Mouse (Mus musculus) ES-CJ7 (cell line): ENCODE measurements around the gene Xntrpc.
"Not testable (repeated sequence)": the region's sequence is repeated elsewhere in the genome, so short reads cannot be mapped to it uniquely, and the experiment has no call there.

Source experiments
- DNase-seq: peaks from one replicate; pipeline ENCODE4 v3.0.0; 2011; ENCODE audit warnings: low read depth, low spot score

Gene Xntrpc

DNA sequence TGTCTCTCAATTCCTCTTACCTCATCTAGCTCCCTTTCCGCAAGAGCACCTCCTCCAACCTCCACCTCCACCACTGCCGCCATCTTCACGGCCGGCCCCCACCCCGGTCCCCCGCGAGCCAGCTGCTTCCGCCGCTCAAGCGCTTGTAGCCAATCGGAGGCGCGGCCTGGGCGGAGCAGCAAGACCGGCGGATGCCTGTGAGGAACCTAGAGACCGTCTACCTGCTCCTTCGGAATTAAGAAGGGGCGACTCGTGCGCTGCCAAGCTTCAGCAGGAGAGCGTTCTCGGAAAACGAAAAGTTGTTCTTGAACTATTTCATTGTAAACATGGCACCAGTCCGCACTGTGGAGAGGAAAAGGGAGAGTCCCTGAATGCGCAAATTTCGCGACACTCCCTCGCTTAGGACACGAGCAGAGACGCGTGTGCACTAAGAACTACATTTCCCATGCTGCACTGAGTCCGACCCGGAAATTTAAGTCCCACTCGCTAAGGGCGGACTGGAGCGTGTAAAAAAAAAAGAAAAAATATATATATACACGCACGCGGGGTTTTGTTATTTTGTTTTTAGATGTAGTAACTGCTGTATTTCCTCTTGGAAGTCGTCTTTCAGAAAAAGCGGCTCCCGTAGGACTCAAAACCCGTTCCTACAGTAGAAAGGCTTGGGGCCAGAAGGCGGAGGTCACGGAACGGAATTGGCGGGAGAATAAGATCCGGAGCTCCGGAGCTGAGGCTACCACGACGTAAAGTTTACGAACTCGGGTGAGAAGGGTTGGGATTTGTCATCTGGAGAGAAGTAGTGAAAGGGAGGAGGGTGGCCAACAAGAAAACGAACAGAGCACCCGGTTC lies at the start of gene Xntrpc, which contains the start of the genes Rnf121 and Xndc1:
Xntrpc (plus strand) TSS at position 668 of the 846 bp plus-strand sequence.
Rnf121 (minus strand) TSS at position 424 of the 846 bp plus-strand sequence.
Xndc1 (plus strand) TSS at position 466 of the 846 bp plus-strand sequence.
- DNase-seq: peak; percentile 94

DNA sequence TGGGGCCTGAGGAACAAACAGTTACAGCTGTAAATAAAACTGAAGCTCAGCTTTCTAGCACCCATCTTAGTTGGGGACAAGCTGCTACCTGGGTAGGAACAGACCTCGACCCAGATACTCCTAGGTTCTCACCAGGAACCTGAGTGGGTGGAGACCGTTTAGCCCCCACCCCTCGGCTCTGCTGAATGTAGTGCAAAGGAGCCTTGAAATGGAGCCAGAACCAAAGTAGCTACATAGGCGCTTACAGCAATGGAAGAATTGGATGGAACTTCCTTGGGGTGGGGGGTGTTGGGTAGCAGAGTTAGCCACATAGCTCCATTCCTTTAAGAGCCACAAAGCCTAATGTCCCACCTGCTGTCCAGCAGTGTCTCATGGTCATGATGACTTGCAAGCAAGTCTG lies 48.6 kb upstream of the Xntrpc start:
- no peak for DNase-seq

DNA sequence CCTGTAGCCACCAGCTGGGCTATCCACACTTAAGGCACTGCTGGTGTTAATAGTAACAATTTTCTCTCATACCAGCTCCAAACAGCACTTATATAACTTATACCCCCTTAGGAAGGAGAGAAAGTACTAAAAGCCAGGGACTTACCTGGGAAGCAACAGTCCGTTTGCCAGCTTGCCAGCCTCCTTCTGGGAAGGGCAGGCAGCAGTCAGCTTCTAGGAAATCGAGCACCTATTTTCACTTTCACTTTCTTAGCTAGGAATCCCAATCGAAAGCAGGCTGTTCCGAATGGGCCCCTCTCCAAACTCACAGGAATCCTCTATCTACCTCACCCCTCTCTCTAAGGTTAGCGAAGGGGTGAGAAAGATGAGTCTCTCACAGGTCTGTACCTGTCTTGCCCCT lies 48.1 kb upstream of the Xntrpc start:
- DNase-seq: no peak

DNA sequence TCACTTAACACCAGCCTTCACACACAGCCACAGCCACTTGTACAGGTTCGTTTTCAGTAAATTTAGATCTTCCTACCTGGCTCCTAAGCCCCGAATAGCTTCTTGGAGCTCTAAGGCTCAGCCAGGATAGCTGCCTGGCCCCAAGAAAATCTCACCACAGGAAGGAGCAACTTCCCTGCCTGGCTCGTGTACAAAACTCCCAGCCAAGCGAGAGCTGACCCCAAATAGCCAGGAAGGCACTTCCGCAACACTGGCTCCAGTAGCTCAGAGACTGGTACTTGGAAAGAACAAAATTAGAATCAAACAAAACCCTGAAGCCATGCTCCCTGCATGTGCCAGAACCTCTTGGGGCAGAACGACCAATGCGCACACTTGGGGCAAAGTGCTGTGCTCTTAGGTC lies 47.5 kb upstream of the Xntrpc start:
- no peak for DNase-seq

DNA sequence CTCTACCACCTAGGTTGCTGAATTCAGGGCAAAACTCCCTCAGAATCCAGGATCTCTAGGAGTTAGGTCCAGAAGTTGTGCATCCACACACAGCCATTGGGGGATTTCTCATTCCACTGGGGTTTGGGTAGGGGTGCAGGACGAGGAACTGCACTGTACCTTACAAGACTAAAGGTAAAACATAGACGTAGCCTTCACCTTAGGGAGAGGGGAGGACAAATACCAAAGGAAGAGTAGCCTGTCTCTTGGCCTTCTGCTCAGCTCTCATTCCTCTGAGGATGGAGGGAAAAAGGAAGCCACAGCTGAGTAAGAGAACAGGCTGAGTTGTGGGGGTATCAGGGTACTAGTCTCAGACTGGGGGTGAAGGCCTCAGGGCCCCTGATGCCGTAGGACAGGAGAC lies 46.9 kb upstream of the Xntrpc start, which contains the start of gene Il18bp:
Il18bp (minus strand) TSS at position 101 of the 400 bp plus-strand sequence.
- DNase-seq: no peak

DNA sequence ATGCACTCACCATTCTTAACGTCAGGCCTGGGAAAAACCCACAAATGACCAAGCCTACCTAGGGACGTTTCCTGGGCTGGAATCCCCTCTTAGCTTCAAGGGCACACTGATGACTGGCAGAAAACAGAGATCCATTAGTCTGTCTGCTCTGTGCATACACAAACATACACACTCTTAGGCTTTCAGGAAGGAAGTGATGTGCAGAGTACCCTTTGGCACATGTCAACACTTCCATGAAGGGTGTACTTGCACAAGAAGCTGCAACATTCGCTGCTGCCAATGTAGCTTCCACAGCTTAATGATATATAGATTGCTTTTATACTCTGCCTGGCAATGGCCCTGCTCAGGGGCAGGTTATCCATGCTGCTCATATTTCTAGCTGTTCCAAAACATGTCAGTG lies 46.2 kb upstream of the Xntrpc start:
- no peak for DNase-seq

DNA sequence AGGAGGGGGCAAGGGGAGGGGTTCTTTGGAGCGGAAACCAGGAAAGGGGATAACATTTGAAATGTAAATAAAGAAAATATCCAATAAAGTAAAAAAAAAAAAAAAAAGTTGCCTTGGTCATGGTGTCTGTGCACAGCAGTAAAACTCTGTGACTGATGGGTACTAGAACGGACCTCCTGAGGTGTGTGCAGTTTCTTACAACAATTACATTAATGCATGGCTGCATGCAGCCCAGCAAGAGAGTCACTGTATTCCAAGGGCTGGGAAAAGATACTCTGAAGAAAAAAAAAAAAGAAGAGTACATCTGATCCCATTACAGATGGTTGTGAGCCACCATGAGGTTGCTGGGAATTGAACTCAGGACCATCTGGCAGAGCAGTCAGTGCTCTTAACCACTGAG lies 44.6 kb upstream of the Xntrpc start:
- not testable (repeated sequence) for DNase-seq

DNA sequence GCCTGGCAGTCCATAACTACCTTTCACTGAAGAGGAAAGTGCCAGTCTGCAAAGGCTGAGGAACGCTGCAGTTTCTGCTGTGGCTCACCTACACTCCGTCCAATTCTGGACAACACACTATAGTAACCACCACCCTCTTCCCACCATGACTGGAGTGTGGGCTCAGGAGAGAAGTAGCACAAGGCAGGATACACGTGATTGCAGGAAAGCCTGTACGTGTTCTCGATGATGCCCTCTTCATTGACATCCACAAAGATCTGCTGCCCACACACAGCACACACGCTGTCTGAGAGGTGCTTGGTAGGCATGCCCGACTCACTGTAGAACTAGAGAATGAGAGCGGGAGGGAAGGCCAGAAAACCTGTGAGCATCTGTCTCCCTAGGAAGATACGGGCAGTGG lies 41.7 kb upstream of the Xntrpc start:
- no peak for DNase-seq

DNA sequence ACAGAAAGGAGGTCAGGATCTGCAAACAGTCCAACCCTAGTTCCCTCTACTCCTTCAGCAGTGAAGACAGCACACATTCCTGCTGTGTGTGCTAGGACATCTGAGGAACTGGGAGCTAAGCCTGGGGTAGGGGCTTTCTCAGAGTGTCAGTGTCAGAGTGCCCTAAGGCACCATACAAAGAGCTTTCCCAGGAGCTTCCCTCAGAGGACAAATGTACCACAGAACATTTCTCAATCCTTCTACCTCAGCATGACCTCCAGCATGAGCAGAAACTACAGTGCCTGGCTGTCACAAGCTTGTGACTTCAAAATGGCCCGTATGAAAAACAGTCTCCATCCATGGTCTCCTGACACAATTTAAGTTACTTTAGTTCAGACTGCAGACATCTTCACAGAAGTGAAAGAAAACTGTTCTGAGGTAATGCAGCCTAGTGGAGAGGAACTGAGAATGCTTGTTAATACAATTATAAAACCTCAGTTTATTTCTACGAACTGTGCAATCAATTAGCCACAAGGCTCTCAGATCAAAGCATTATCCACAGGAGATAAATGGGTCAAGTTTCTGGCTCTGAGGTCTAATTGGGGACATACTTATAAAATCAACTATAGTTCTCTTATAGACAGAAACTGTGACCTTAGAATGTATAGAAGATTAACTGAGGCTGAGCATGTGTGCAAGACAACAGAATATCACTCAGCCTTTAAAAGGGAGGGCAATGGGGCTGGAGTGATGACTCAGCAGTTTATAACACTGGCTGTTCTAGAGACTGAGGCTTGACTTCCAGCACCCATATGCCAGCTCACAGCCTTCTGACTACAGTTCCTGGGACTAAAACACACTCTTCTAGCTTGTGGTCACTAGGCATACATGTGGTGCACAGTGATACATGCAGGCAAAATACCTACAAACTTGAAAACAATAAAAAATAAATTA lies 40.1 kb upstream of the Xntrpc start:
- DNase-seq: no peak

DNA sequence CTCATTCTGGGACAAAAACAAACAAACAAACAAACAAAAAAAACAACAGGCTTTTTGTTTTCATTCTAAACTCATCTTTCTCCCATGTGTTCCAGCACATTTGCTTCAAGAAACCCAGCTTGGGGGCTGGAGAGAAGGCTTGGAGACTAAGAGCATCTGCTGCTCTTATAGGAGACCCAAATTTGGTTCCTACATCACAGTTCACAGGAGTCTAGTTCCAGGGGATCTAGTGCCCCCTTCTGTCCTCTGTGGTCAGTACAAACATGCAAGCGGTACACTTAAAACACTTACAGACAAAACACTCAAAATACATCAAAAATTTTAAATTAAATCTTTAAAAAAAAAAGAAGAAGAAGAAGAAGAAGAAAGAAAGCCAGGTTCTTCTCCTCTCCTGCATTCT lies 30.6 kb upstream of the Xntrpc start:
- DNase-seq: peak; percentile 25

DNA sequence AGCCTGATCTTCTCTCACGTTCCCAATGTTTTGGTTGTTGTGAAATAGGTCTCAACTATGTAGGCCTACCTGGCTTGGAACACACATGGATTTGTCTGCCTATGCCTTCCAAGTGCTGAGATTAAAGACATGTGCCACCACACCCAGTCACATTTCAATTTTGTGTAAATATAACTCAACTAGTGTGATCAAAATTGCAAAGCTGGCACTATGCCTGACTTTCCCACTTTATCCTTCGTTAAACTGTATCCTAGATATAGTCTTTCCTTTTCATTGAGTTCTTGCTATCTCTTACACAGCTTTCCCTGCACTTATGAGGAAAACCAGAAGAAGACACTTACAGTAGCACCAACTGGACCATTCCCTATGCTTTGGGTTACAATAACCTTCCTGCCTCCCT lies 30.0 kb upstream of the Xntrpc start:
- DNase-seq: no peak

DNA sequence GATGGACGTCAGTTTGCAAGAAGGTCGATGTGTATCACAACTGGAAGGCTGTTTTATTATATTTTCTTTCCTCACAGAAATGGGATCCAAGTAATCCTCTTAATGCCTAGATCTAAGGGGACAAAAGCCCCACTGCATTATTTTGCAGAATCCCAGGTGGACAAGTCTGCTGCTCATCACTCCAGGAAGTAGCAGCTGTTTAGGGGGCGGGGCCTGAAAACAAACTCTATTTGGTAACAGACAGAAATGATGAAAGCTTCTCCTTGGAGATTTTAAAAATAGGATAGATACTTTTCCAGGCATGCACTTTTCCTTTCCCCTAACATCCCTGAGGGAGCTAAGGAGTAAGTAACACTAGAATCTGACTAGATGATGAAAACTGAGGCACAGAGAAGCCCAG lies 28.2 kb upstream of the Xntrpc start:
- no peak for DNase-seq

DNA sequence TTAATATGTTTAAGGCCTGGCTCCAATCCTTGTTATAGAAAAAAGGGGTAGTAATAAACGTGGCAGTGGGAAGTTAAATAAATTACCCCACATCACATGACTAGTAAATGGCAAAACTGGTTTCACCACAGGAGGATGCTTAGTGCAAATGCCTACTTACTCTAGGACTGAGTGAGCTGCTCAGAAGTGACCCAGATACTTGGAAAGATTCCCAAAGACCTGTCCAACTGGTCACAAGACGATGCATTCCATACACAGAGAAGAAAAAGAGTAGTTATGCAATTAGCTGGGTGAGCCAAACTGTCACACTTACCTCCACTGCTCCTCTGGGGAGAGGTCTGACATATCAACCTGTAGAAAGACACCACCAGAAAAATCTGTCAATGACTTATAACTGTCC lies 23.2 kb upstream of the Xntrpc start:
- no peak for DNase-seq

DNA sequence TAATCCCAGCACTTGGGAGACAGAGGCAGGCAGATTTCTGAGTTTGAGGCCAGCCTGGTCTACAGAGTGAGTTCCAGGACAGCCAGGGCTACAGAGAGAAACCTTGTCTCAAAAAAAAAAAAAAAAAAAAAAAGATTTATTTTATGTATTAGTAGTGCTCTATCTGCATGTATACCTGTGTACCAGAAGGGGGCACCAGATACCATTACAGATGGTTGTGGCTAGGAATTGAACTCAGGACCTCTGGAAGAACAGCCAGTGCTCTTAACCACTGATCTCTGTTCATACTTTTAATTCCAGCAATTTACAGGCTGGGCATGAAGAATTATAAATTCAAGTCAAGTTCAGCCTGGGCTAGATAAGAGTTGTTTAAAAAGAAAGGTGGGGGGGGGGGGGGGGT lies 17.0 kb upstream of the Xntrpc start:
- DNase-seq: peak; percentile 38

DNA sequence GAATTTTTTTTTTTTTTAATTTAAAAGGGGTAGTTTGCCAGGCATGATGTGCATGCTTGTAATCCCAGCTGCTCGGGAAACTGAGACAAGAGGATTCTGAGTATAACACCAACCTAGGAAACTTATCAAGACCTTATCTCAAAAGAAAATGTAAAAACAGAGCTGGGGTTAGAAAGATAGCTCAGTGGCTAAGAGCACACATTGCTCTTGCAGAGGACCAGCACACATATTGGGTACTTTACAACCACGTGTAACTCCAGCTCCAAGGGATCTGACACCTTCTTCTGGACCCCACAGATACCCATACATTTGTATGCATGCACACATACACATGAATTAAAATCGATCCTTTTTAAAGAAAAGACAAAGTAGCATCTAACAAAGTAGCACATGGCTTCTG lies 4.2 kb upstream of the Xntrpc start:
- no peak for DNase-seq

DNA sequence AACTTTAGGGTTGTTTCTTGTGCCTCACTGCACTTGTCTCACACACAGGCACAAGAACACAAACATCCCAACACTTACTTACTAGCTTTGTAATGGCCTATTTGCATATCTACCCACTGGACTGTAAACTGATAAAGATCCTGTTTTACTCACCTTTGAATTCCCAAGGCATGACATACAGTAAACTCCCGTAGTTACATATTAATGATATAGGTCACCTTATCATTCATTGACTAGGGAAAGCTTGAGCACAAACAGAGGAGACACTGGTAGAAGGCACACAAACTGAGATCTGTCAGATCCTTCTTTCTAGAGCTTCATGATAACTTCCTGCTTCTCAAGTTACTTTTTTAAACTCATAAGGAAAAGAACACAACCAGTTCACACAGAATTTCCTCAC lies 3.3 kb upstream of the Xntrpc start:
- DNase-seq: no peak

DNA sequence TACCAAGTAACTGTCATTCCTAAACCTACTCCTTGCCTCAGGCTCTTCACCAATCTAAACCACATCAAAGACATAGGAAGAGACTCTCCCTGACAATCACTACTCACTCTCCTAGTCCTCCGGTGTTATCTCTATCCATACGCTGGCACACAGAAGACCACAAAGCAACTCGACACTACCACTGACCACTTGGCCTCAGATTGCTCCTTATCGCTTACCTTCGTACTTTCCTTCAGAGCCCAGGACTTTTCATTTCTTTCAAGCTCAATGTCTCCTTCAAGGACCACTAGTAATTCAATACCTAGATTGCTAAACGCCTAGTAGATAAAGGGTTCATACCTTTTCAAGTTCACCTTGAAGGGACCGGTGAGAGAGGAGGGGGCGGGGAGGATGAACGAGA lies 1.6 kb upstream of the Xntrpc start:
- no peak for DNase-seq

DNA sequence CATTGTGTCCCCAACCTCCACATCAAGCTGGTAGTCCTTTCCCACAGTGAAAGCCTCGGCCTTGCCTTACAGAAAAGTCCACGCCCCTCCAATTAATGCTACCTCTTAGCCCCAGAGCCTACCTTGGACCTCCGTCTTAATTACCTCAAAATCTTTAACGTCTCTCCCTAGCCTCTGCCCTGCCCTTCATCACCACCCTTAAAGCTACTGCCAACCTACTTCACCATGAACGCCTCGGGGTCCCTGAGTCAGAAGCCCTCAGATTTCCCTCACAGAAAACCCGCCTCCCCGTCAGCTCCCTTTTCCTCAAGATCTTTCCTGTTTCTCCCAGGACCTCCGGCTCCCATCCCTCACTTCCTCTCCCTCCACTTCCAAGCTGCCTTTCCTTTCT lies 863 bp upstream of the Xntrpc start:
- no peak for DNase-seq

DNA sequence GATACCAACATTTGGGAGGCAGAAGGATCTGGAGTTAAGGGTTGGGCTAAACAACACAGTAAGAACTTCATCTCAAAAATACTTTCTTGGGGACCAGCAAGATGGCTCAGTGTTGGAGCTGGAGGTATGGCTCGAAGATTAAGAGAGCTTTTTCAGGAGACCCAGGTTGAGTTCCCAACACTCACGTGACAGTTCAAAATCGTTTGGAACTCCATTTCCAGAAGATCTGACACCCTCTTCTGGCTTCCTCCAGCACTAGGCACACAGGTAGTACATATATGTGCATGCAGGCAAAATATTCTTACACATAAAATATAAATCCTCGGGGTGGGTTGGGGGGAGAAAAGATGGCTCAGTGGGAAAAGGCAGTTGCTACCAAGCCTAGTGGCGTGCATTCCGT lies 850 bp downstream of the Xntrpc start:
- DNase-seq: no peak

DNA sequence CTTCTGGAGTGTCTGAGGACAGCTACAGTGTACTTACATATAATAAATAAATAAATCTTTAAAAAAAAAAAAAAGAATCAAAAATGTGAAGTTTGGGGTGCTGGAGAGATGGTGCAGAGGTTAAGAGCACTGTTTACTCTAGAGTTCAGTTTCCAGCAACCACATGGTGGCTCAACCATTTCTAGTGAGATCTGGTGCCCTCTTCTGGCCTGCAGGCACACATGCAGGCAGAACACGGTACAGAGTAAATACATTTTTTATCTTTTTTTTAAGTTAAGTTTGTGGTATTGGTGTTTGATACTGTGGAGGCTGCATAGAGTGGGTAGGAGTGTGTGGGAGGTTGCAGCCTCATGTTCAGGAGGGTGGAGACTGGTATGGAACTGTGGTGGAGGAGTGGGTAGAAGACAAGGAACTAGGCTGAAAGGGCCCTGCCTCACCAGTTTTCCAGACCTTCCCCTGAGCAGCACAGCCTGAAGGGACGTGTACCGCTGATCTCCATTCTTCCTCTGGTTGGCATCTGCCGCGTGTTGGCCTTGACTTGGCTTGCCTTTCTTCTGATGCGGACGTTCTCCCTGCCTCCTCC lies 11.3 kb downstream of the Xntrpc start:
- peak; percentile 72 for DNase-seq

DNA sequence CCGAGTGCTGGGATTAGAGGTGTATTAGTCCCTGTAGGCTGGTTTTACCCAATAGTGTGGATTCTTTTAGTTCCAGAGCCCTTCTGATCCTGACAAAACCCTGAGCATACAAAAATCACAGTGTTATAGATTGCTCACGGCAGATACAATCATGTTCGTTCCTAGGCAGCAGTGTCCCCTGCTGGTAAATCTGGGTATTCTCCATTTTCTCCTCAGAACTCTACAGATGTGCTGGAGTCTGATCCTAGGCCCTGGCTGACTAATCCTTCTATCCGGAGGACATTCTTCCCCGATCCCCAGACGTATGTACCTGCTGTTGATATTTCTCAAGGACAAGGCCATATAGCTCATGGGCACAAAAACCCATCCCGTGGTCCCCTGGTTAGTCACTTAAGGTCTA lies 13.0 kb downstream of the Xntrpc start:
- DNase-seq: peak; percentile 53

DNA sequence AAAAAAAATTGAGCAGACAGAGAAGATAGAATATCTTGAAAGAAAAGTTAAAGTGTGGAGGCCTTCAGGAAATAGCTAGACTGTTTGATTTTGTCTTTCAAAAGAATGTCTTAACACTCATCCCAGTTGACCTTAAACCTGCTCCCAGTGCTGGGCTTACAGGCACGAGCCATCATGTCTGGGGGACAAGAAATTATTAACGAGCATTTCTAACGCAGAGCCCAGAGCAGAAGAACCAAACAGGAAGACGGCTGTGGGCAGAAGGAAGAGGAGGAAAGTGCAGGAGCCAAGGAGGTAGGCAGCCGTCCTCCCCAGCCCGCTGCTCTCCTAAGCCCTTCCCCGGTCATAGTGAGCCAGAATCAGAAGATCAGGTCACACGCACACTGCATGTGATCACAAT lies 14.8 kb downstream of the Xntrpc start:
- no peak for DNase-seq
